Mouse (Mus musculus) embryonic facial prominence, embryonic 10.5 days (tissue): Measurements from ENCODE around the gene Leo1. TPM values are rescaled to one million over a fixed set of nuclear protein-coding genes. Genes with fewer than 3 reads are reported as not detected.
"Not testable (repeated sequence)": the region's sequence is repeated elsewhere in the genome, so short reads cannot be mapped to it uniquely, and the experiment has no call there.

Experiments
- DNase-seq: peaks from one replicate; pipeline ENCODE4 v3.0.0-alpha.2; 2017; ENCODE audit warnings: low spot score
- H3K27ac ChIP-seq: fragments of 300-500 bp; sonication (generic); replicated peaks from 2 replicates; pipeline ENCODE4 v1.5.1; 2016; ENCODE audit warnings: mild to moderate bottlenecking
- H3K27me3 ChIP-seq: fragments of 300-500 bp; sonication (generic); replicated peaks from 2 replicates; pipeline ENCODE4 v1.6.1; 2016; ENCODE audit warnings: low read depth, mild to moderate bottlenecking; ENCODE audit not compliant: poor library complexity, severe bottlenecking
- H3K36me3 ChIP-seq: fragments of 300-500 bp; sonication (generic); replicated peaks from 2 replicates; pipeline ENCODE4 v1.6.1; 2016; ENCODE audit warnings: mild to moderate bottlenecking, moderate library complexity
- H3K4me1 ChIP-seq: fragments of 300-500 bp; sonication (generic); 2 replicates; pipeline ENCODE4 v1.6.1; 2016
- H3K4me3 ChIP-seq: fragments of 300-500 bp; sonication (generic); 2 replicates; pipeline ENCODE4 v1.5.1; 2016; ENCODE audit warnings: mild to moderate bottlenecking, moderate library complexity
- H3K9me3 ChIP-seq: fragments of 300-500 bp; sonication (generic); 2 replicates; pipeline ENCODE4 v1.6.1; 2016; ENCODE audit warnings: mild to moderate bottlenecking
- WGBS: fragments of 180-500 bp; shearing (Covaris S2); methylation state at CpG from one replicate; pipeline ENCODE4 v1.1.7; 2016; 5-methylcytosine and 5-hydroxymethylcytosine counted together
- polyA plus RNA-seq: library from polyadenylated mRNA; unstranded; fragments of >200 nt; fragmentation: Nextera tagmentation; extraction: Ambion mirVana; gene quantifications from 2 replicates; pipeline ENCODE4 v1.2.1, GENCODE M21; 2016

Leo1 gene
- polyA plus RNA-seq, 1 experiment from 2014 or later = 57.7 TPM

GRCm38 (mm10) chr9:75453994-75454393, 12.7 kb downstream of the Leo1 start:
- Histone ChIP-seq H3K4me3 (no peak overlapping the region), H3K9me3 (no peaks in the 10 kb centered on the region), H3K36me3 (peaks cover 96% of the 10 kb centered on the region), H3K4me1 (no peaks in the 10 kb centered on the region), H3K27me3 (no peaks in the 10 kb centered on the region), H3K27ac (no peak overlapping the region)
- DNase-seq = no peak
- WGBS = 91% methylated on average over 2 of the region's 2 CpGs

- Histone ChIP-seq H3K27ac (no peak overlapping the region), H3K36me3 (peaks cover 99% of the 10 kb centered on the region), H3K4me3 (no peak overlapping the region), H3K27me3 (no peaks in the 10 kb centered on the region), H3K9me3 (no peaks in the 10 kb centered on the region), H3K4me1 (no peaks in the 10 kb centered on the region)
- no peak for DNase-seq
- WGBS = 81% methylated on average over 10 of the region's 10 CpGs
These were observed 14.4 kb downstream of the Leo1 start for GRCm38 (mm10) chr9:75455684-75456083.

- 85% methylated on average over 8 of the region's 8 CpGs for WGBS
- Histone ChIP-seq H3K27ac (no peak overlapping the region), H3K9me3 (peaks cover 4% of the 10 kb centered on the region; the same call in 1 of the 2 replicates), H3K4me3 (no peak overlapping the region), H3K36me3 (peaks cover 99% of the 10 kb centered on the region), H3K27me3 (no peaks in the 10 kb centered on the region), H3K4me1 (no peaks in the 10 kb centered on the region)
- no peak for DNase-seq
These were observed 21.8 kb downstream of the Leo1 start for GRCm38 (mm10) chr9:75463050-75463660.

- Histone ChIP-seq H3K27me3 (no peaks in the 10 kb centered on the region), H3K4me3 (no peak overlapping the region), H3K36me3 (peaks cover 82% of the 10 kb centered on the region), H3K9me3 (peaks cover 4% of the 10 kb centered on the region; the same call in 1 of the 2 replicates), H3K4me1 (no peaks in the 10 kb centered on the region), H3K27ac (no peak overlapping the region)
- DNase-seq = no peak
- 95% methylated on average over 9 of the region's 9 CpGs for WGBS
These were observed 24.5 kb downstream of the Leo1 start for GRCm38 (mm10) chr9:75465856-75466255.

GRCm38 (mm10) chr9:75466641-75467040, 25.3 kb downstream of the Leo1 start:
- Histone ChIP-seq H3K36me3 (peaks cover 82% of the 10 kb centered on the region), H3K27ac (no peak overlapping the region), H3K27me3 (no peaks in the 10 kb centered on the region), H3K4me3 (no peak overlapping the region), H3K4me1 (no peaks in the 10 kb centered on the region), H3K9me3 (peaks cover 4% of the 10 kb centered on the region; the same call in 1 of the 2 replicates)
- WGBS = 92% methylated on average over 4 of the region's 4 CpGs
- DNase-seq = no peak

- Histone ChIP-seq H3K27ac (no peak overlapping the region), H3K36me3 (peaks cover 82% of the 10 kb centered on the region), H3K9me3 (peaks cover 4% of the 10 kb centered on the region; the same call in 1 of the 2 replicates), H3K4me3 (no peak overlapping the region), H3K4me1 (no peaks in the 10 kb centered on the region), H3K27me3 (no peaks in the 10 kb centered on the region)
- 95% methylated on average over 3 of the region's 3 CpGs for WGBS
- no peak for DNase-seq
These were observed 26.3 kb downstream of the Leo1 start for GRCm38 (mm10) chr9:75467581-75467980.

GRCm38 (mm10) chr9:75468297-75468696, 27.0 kb downstream of the Leo1 start:
- H3K36me3 ChIP-seq = peaks cover 82% of the 10 kb centered on the region
- no peak overlapping the region for H3K4me3 ChIP-seq
- 82% methylated on average over 14 of the region's 14 CpGs for WGBS
- DNase-seq = peak; percentile 38
- no peak overlapping the region for H3K27ac ChIP-seq
- H3K9me3 ChIP-seq = peaks cover 4% of the 10 kb centered on the region; the same call in 1 of the 2 replicates
- no peaks in the 10 kb centered on the region for H3K27me3 ChIP-seq
- no peaks in the 10 kb centered on the region for H3K4me1 ChIP-seq

GRCm38 (mm10) chr9:75477212-75477611, 35.9 kb downstream of the Leo1 start:
- DNase-seq = no peak
- Histone ChIP-seq H3K36me3 (peaks cover 35% of the 10 kb centered on the region), H3K27ac (no peak overlapping the region), H3K27me3 (no peaks in the 10 kb centered on the region), H3K9me3 (peaks cover 5% of the 10 kb centered on the region; the same call in 1 of the 2 replicates), H3K4me1 (peaks cover 4% of the 10 kb centered on the region; the same call in 1 of the 2 replicates), H3K4me3 (no peak overlapping the region)
- 71% methylated on average over 3 of the region's 3 CpGs for WGBS

- no peaks in the 10 kb centered on the region for H3K27me3 ChIP-seq
- peaks cover 5% of the 10 kb centered on the region; the same call in 1 of the 2 replicates for H3K9me3 ChIP-seq
- H3K4me1 ChIP-seq = peaks cover 4% of the 10 kb centered on the region; the same call in 1 of the 2 replicates
- H3K4me3 ChIP-seq = no peak overlapping the region
- no peak for DNase-seq
- WGBS = 63% methylated on average over 8 of the region's 8 CpGs
- peaks cover 26% of the 10 kb centered on the region for H3K36me3 ChIP-seq
- no peak overlapping the region for H3K27ac ChIP-seq
These were observed 37.9 kb downstream of the Leo1 start for GRCm38 (mm10) chr9:75479106-75479725.

- Histone ChIP-seq H3K9me3 (no peaks in the 10 kb centered on the region), H3K4me3 (no peak overlapping the region), H3K27me3 (no peaks in the 10 kb centered on the region), H3K27ac (no peak overlapping the region), H3K4me1 (peaks cover 4% of the 10 kb centered on the region; the same call in 1 of the 2 replicates), H3K36me3 (peaks cover 24% of the 10 kb centered on the region)
- 89% methylated on average over 5 of the region's 5 CpGs for WGBS
- DNase-seq = no peak
These were observed 39.3 kb downstream of the Leo1 start for GRCm38 (mm10) chr9:75480536-75481075.

- 89% methylated on average over 6 of the region's 6 CpGs for WGBS
- H3K9me3 ChIP-seq = no peaks in the 10 kb centered on the region
- no peak overlapping the region for H3K4me3 ChIP-seq
- peaks cover 24% of the 10 kb centered on the region for H3K36me3 ChIP-seq
- no peaks in the 10 kb centered on the region for H3K4me1 ChIP-seq
- no peaks in the 10 kb centered on the region for H3K27me3 ChIP-seq
- H3K27ac ChIP-seq = no peak overlapping the region
- no peak for DNase-seq
These were observed 43.9 kb downstream of the Leo1 start for GRCm38 (mm10) chr9:75485231-75485630.

GRCm38 (mm10) chr9:75488255-75488654, 46.9 kb downstream of the Leo1 start:
- WGBS = 96% methylated on average over 7 of the region's 7 CpGs
- peaks cover 12% of the 10 kb centered on the region for H3K36me3 ChIP-seq
- not testable (repeated sequence) for H3K4me3 ChIP-seq, H3K27me3 ChIP-seq, H3K4me1 ChIP-seq, DNase-seq, H3K27ac ChIP-seq, H3K9me3 ChIP-seq
